Mouse (Mus musculus): Measurements from ENCODE around the gene Olfr1198. TPM values are rescaled to one million over a fixed set of nuclear protein-coding genes. Genes with fewer than 3 reads are reported as not detected.

The Olfr1198 gene
- total RNA-seq (2021): not detected

DNA sequence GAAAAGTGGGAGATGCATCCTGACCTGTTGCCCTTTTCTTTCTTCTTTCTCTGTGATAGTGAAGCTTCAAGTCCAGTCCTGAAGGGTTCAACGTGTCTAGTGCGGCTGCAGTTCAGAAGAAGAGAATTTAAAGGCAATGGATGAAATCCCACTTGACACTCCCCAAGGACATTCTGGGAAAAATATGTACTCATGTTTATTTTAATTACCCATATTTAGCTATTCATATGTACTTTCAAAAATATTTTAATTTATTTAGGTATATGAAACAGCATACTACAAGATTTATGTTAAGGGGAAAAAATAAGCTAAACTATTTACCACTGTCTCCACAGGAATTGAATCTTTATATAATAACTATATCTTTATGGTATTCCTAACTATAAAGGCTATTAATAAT, at the start of gene Olfr1198:
TSS of gene Olfr1198 (minus strand) at position 101 of the 400 bp plus-strand sequence.
- intact Hi-C loops (cut with DNase I): no loop called here
- no peak for DNase-seq (ENCODE audit: low spot score in 2 of 2)

DNA sequence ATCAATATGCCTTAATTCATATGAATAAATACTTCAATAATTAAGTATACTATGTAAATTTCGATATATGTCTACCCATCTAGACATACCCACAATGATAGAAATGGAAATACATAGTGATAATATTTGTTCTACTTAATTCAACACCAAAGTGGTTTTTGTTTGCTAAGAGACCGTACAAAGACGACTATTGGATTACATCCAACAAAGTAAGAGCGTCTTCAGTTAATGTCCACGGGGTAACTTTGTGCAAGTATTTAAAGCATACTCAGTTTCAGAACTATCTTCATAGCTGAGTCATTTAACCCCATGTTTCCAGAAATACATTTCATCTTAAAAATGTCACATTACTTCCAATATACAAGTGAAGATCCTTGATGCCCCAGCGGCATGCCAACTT, 41.6 kb upstream of the Olfr1198 start, which contains the start of gene Olfr1201:
TSS of gene Olfr1201 (plus strand) at position 301 of the 400 bp plus-strand sequence.
- intact Hi-C loops (cut with DNase I): no loop called here
- DNase-seq (ENCODE audit: low spot score in 2 of 2): no peak

DNA sequence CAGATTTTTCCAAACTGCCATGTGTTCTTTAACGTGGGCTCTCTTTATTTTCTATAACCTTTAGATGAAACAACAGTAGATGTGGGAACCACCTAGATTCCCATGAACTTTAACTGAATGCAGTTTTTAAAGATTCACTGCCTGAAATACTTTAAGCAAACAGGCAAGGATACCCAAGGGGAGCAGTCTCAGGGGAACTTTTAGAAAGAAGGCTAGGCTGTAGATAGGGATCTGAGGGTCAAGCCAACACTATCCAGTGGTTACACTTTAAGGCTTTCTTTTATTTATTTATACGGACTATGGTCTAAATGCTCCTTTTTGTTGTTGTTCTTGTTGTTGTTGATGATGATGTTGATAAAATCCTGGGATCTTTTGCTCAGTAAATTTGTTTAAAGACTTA, 19.2 kb upstream of the Olfr1198 start, which contains the start of gene Olfr1200:
TSS of gene Olfr1200 (minus strand) at position 101 of the 400 bp plus-strand sequence.
- intact Hi-C loops (cut with DNase I): no loop called here

DNA sequence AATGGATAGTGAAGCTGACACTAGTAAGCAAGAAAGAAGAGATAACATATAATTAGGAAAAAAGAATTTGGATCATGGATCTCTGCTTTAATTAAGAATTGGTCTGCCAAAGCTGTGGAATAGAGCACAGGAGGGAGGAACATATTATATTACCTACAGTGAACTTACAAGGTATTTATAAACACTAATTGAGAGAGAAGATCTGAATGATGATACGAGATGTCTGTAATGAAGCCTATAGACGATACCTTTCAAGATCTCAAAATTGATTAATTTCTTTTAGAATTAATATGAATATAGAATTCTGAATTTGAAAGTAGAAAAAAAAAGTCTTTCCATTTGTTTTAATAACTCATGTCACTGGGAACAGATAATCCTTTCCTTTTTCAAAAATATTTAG, 9.2 kb upstream of the Olfr1198 start, which contains the start of gene Olfr1199:
TSS of gene Olfr1199 (minus strand) at position 101 of the 400 bp plus-strand sequence.
- intact Hi-C loops (cut with DNase I): no loop called here
- no peak for DNase-seq (ENCODE audit: low spot score in 2 of 2)

More for the DNA sequence above, 19.2 kb upstream of the Olfr1198 start, which contains the start of gene Olfr1200:
- DNase-seq (ENCODE audit: low spot score in 2 of 2): no peak

DNA sequence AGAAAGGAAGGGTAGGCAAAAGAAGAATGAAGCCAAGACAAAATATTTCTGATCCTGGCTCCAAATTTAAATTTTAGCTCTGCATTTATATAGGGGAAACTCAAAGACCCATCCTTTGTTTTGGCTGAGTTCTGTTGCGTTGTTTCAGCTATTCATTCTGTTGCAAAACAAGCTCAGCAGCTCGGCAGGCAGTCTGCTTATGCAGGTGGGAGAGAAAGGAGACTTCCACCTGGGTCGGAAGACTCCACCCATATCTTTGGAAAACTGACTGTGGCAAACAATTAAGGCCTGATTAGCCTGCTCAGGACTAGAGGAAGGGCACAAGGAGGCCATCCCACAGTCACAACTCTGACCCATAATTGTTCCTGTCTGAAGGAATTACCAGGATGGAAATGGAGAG, 7.8 kb downstream of the Olfr1198 start:
- intact Hi-C loops (cut with DNase I): no loop called here
- no peak for DNase-seq (ENCODE audit: low spot score in 2 of 2)

DNA sequence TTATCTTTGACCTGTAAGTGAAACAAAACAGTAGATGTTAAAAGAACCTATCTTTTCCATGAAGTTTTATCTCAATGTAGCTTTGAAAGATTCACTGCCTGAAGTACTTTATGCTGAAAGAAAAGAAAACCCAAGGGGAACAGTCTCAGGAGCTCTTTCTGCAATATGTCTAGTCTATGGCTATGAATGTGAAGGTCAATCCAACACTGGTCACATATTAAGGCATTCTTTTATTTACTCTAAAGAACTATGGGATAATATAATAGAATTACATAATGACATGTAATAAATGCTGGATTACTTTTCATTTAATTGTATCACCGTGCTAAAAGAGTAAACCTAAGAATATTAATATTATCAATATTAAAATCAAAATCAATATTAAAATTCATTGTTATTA, 18.9 kb downstream of the Olfr1198 start, which contains the start of gene Olfr1197:
TSS of gene Olfr1197 (minus strand) at position 101 of the 400 bp plus-strand sequence.
- no peak for DNase-seq (ENCODE audit: low spot score in 2 of 2)
- intact Hi-C loops (cut with DNase I): no loop called here

DNA sequence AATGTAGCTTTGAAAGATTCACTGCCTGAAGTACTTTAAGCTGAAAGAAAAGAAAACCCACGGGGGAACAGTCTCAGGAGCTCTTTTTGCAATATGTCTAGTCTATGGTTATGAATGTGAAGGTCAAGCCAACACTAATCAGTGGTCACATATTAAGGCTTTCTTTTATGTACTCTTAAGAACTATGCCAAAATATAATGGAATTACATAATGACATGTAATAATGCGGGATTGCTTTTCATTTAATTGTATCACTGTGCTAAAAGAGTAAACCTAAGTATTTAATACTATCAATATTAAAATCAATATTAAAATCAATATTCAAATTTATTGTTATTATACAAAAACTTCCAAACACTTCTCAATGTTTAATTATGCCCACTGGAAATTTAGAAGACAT, 46.7 kb downstream of the Olfr1198 start, which contains the start of gene Olfr1196:
TSS of gene Olfr1196 (minus strand) at position 101 of the 400 bp plus-strand sequence.
- DNase-seq (ENCODE audit: low spot score in 2 of 2): no peak
- intact Hi-C loops (cut with DNase I): no loop called here

Other genes starting within 250 kb of the Olfr1198 start
- not detected for gene Olfr1186, start 232.8 kb downstream of the Olfr1198 start, total RNA-seq (2021)
- not detected for gene Olfr1188, start 194.4 kb downstream of the Olfr1198 start, total RNA-seq (2021)
- not detected for gene Olfr1189, start 164.9 kb downstream of the Olfr1198 start, total RNA-seq (2021)
- under 1 TPM in 1 of 2 experiments, not detected in 1; 0.05 TPM for gene Olfr1191-ps1, start 110.8 kb downstream of the Olfr1198 start, total RNA-seq (2021)
- not detected for gene Olfr1192-ps1, start 102.9 kb downstream of the Olfr1198 start, total RNA-seq (2021)
- not detected for gene Olfr1193, start 75.7 kb downstream of the Olfr1198 start, total RNA-seq (2021)
- not detected for gene Olfr1195, start 62.2 kb downstream of the Olfr1198 start, total RNA-seq (2021)
- gene Olfr1196, start 46.8 kb downstream of the Olfr1198 start, total RNA-seq (2021): not detected
- not detected for gene Olfr1197, start 19.0 kb downstream of the Olfr1198 start, total RNA-seq (2021)
- gene Olfr1199, start 9.1 kb upstream of the Olfr1198 start, total RNA-seq (2021): not detected
- gene Olfr1200, start 19.1 kb upstream of the Olfr1198 start, total RNA-seq (2021): not detected
- gene Olfr1201, start 41.7 kb upstream of the Olfr1198 start, total RNA-seq (2021): not detected
- not detected for gene Olfr1202, start 63.1 kb upstream of the Olfr1198 start, total RNA-seq (2021)
- not detected for gene Olfr1205, start 78.4 kb upstream of the Olfr1198 start, total RNA-seq (2021)
- gene Olfr1204, start 97.9 kb upstream of the Olfr1198 start, total RNA-seq (2021): not detected
- gene Olfr1206, start 111.9 kb upstream of the Olfr1198 start, total RNA-seq (2021): not detected
- gene Olfr1208, start 150.9 kb upstream of the Olfr1198 start, total RNA-seq (2021): not detected
- not detected for gene Olfr1209, start 163.8 kb upstream of the Olfr1198 start, total RNA-seq (2021)
- gene Olfr1211, start 186.7 kb upstream of the Olfr1198 start, total RNA-seq (2021): not detected
- gene Olfr1212, start 202.6 kb upstream of the Olfr1198 start, total RNA-seq (2021): not detected
- not detected for gene Gm13762, start 228.9 kb upstream of the Olfr1198 start, total RNA-seq (2021)
- gene Olfr1214, start 241.3 kb upstream of the Olfr1198 start, total RNA-seq (2021): not detected

All from left cerebral cortex, postnatal 36 days (tissue).